Mouse (Mus musculus) liver, embryonic 13.5 days (tissue): ENCODE measurements around the gene Eif5a. TPM values are rescaled to one million over a fixed set of nuclear protein-coding genes. Genes with fewer than 3 reads are reported as not detected.

Experiments
- ATAC-seq: fragments of 200-750 bp; cut with Nextera tagmentation; 2 replicates; pipeline ENCODE4 v1.8.0; 2017; ENCODE audit warnings: low read depth, mild to moderate bottlenecking, moderate number of reproducible peaks, moderate library complexity
- DNase-seq: peaks from one replicate; pipeline ENCODE4 v3.0.0; 2022
- H3K27ac ChIP-seq: fragments of 300-500 bp; sonication (generic); 2 replicates; pipeline ENCODE4 v1.5.1; 2015; ENCODE audit warnings: moderate library complexity, mild to moderate bottlenecking, inconsistent platforms
- H3K27me3 ChIP-seq: fragments of 300-500 bp; sonication (generic); 2 replicates; pipeline ENCODE4 v1.6.1; 2015; ENCODE audit warnings: mild to moderate bottlenecking, inconsistent platforms
- H3K36me3 ChIP-seq: fragments of 300-500 bp; sonication (generic); 2 replicates; pipeline ENCODE4 v1.6.1; 2015; ENCODE audit warnings: mild to moderate bottlenecking, inconsistent platforms
- H3K4me1 ChIP-seq: fragments of 300-500 bp; sonication (generic); replicated peaks from 2 replicates; pipeline ENCODE4 v1.6.1; 2015; ENCODE audit warnings: inconsistent platforms
- H3K4me2 ChIP-seq: fragments of 300-500 bp; sonication (generic); 2 replicates; pipeline ENCODE4 v1.6.1; 2015; ENCODE audit warnings: inconsistent platforms, mild to moderate bottlenecking, moderate library complexity
- H3K4me3 ChIP-seq: fragments of 300-500 bp; sonication (generic); replicated peaks from 2 replicates; pipeline ENCODE4 v1.5.1; 2015; ENCODE audit warnings: mild to moderate bottlenecking, inconsistent platforms
- H3K9ac ChIP-seq: fragments of 300-500 bp; sonication (generic); 2 replicates; pipeline ENCODE4 v1.6.1; 2015; ENCODE audit warnings: mild to moderate bottlenecking, inconsistent platforms
- H3K9me3 ChIP-seq: fragments of 300-500 bp; sonication (generic); replicated peaks from 2 replicates; pipeline ENCODE4 v1.6.1; 2016; ENCODE audit warnings: inconsistent platforms
- WGBS: fragments of 180-500 bp; shearing (Covaris S2); methylation state at CpG from one replicate; pipeline ENCODE4 v1.1.7; 2015; ENCODE audit not compliant: insufficient replicate concordance; 5-methylcytosine and 5-hydroxymethylcytosine counted together
- polyA plus RNA-seq: library from polyadenylated mRNA; unstranded; fragments of >200 nt; fragmentation: Nextera tagmentation; extraction: Ambion mirVana; gene quantifications from 2 replicates; pipeline ENCODE4 v1.2.1, GENCODE M21; 2015

Gene Eif5a
- 1,847 and 1,941 TPM in 2 replicates for polyA plus RNA-seq

DNA sequence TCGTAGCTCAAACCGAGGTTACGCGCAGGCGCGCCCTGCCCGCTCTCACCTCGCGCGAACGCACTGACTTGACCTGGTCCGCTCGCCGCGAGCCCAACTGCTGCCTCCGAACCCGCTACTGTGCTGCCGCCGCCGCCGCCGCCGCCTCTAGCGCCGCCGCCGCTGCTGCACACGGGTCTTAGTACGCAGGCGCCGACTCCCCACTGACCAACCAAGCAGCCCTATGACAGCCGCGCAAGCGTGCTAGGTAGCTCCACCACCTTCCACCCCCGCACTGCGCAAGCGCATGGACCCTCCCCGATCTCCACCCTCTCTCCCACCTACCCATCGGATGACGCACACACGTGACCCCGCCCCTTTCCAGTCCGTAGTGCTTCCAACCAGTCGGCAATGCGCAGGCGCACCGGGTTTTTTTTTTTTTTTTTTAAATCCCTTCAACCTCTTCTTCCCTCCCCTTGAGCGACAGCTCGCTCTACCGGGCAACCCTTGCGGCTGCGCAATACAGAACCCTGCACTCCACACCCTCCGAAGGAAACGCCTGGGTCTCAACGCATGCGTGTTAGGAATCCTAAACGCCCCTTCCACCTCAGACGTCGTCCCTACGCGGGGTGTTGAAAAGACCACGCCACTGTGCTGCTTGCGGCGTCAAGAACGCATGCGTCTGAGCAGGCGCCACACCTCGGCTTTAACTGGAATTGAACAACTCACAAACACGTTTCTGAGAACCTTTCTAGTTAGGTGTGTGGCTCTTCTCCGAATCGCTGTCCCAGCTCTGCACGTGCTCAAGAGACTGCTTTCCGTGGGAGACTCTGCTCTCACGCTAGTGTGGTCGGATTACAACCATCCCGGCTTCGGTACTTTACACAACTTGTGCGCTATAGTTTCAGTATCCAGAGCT lies at the start of gene Eif5a:
Gene Eif5a, minus strand, starts transcription at position 845 of the 898 bp plus-strand sequence.
- H3K4me3 ChIP-seq = peak within 1 kb of the TSS; percentile 91
- ATAC-seq = peak; percentile 90
- DNase-seq = peak; percentile 100
- H3K27ac ChIP-seq = peak within 1 kb of the TSS; percentile 99
- H3K9me3 ChIP-seq = no peaks in the 10 kb centered on the region
- H3K27me3 ChIP-seq = no peaks in the 10 kb centered on the region
- under 1% methylated on average over 78 of the region's 78 CpGs for WGBS
- peaks cover 31% of the 10 kb centered on the region for H3K36me3 ChIP-seq
- peaks cover 56% of the 10 kb centered on the region for H3K4me1 ChIP-seq
- H3K4me2 ChIP-seq = peak within 1 kb of the TSS; percentile 98
- H3K9ac ChIP-seq = peak within 1 kb of the TSS; percentile 99

DNA sequence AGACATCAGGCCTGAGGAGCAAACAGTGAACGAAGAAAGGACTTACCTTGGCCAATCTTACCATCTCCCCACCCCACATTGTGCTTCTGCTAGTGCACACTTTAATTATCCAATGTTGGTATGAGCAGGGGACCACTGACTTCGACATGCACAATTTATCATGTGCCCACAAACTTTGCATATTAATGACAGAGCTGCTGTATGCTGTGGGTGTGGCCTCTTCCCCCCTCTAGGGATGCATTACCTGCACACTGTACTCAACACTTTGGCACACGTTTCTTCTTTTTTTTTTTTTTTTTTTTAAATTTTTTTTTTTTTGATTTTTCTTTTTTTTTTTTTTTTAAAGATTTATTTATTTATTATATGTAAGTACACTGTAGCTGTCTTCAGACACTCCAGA lies 49.0 kb upstream of the Eif5a start:
- Histone ChIP-seq H3K4me3 (no peak overlapping the region), H3K27me3 (peaks cover 29% of the 10 kb centered on the region), H3K9me3 (no peaks in the 10 kb centered on the region), H3K9ac (no peak overlapping the region), H3K36me3 (peaks cover 66% of the 10 kb centered on the region), H3K4me2 (no peak overlapping the region), H3K4me1 (peaks cover 21% of the 10 kb centered on the region), H3K27ac (no peak overlapping the region)
- 57% methylated on average over 3 of the region's 3 CpGs for WGBS
- DNase-seq (no peak), ATAC-seq (no peak)

DNA sequence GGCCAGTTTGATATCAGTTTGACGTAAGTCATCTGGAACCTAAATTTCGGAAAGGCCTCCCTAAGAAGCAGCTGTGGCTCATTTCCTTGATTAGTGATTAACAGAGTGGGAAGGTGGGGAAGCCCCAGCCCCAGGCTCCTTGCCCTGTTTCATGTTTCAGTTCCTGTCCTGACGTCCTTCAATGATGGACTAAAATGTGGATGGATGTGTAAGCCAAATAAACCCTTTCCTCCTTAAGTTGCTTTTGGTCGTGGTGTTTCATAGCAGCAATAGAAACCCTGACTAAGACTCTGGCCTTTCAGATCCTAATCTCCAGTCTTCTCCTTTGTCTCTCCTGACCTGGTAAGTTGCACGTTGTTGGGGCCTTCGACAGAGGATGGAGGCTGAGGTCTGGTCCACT lies 48.5 kb upstream of the Eif5a start:
- Histone ChIP-seq H3K9ac (no peak overlapping the region), H3K36me3 (peaks cover 64% of the 10 kb centered on the region), H3K27me3 (peaks cover 34% of the 10 kb centered on the region), H3K4me3 (no peak overlapping the region), H3K9me3 (no peaks in the 10 kb centered on the region), H3K4me1 (peaks cover 26% of the 10 kb centered on the region), H3K4me2 (no peak overlapping the region), H3K27ac (no peak overlapping the region)
- 74% methylated on average over 6 of the region's 6 CpGs for WGBS
- ATAC-seq (no peak), DNase-seq (no peak)

DNA sequence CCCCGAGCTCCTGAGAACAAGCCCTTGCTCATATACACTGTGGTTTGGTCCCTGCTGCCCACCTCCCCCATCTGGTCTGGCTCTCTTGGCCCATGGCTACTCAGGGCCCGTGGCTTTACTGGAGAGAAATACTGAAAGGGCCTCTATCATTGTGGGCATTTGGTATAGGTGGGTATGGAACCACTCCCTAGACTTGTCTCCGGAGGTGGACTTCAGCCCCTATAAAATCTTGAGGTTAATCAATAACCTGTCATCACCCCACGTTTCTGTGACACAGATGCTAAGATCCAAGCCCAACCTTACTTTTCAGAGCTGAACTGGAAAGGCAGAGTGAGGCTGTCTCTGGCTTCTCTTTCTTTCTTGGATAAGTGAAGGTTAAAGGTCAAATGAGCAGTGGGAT lies 47.0 kb upstream of the Eif5a start:
- no peak overlapping the region for H3K27ac ChIP-seq
- no peak overlapping the region for H3K9ac ChIP-seq
- H3K36me3 ChIP-seq = peaks cover 50% of the 10 kb centered on the region
- WGBS = 67% methylated on average over 4 of the region's 4 CpGs
- H3K4me1 ChIP-seq = peaks cover 29% of the 10 kb centered on the region
- no peak for ATAC-seq
- no peak overlapping the region for H3K4me2 ChIP-seq
- no peak for DNase-seq
- H3K9me3 ChIP-seq = no peaks in the 10 kb centered on the region
- no peak overlapping the region for H3K4me3 ChIP-seq
- H3K27me3 ChIP-seq = peaks cover 48% of the 10 kb centered on the region

DNA sequence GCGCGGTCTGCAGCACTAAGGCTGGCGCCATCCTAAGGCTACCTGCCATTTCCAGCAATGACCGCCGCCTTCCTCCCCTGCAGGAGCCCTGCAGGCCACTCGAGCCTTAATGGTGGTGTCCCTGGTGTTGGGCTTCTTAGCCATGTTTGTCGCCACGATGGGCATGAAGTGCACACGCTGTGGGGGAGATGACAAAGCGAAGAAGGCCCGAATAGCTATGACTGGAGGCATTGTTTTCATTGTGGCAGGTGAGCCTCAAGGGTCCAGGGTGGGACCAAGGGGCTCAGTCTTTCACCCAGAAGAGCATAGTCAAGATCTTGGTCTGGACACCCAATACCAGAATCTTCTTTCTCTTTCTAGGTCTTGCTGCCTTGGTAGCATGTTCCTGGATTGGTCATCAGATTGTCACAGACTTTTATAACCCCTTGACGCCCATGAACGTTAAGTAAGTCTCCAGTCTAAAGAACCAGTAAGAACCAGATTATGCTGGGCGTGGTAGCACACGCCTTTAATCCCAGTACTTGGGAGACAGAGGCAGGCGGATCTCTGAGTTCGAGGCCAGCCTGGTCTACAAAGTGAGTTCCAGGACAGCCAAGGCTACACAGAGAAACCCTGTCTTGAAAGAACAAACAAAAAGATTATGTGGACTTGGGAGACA lies 45.2 kb upstream of the Eif5a start:
- Histone ChIP-seq H3K9ac (0 out of 2 replicates have a peak overlapping the region, but pooled peaks have one; percentile 15), H3K27me3 (peaks cover 67% of the 10 kb centered on the region), H3K4me2 (peak overlapping the region; percentile 68), H3K9me3 (no peaks in the 10 kb centered on the region), H3K4me1 (peaks cover 29% of the 10 kb centered on the region), H3K36me3 (peaks cover 32% of the 10 kb centered on the region), H3K27ac (no peak overlapping the region), H3K4me3 (peak overlapping the region; percentile 47)
- ATAC-seq (0 out of 2 replicates have a peak, but pooled peaks have one; percentile 4), DNase-seq (no peak)
- WGBS = 28% methylated on average over 17 of the region's 17 CpGs

DNA sequence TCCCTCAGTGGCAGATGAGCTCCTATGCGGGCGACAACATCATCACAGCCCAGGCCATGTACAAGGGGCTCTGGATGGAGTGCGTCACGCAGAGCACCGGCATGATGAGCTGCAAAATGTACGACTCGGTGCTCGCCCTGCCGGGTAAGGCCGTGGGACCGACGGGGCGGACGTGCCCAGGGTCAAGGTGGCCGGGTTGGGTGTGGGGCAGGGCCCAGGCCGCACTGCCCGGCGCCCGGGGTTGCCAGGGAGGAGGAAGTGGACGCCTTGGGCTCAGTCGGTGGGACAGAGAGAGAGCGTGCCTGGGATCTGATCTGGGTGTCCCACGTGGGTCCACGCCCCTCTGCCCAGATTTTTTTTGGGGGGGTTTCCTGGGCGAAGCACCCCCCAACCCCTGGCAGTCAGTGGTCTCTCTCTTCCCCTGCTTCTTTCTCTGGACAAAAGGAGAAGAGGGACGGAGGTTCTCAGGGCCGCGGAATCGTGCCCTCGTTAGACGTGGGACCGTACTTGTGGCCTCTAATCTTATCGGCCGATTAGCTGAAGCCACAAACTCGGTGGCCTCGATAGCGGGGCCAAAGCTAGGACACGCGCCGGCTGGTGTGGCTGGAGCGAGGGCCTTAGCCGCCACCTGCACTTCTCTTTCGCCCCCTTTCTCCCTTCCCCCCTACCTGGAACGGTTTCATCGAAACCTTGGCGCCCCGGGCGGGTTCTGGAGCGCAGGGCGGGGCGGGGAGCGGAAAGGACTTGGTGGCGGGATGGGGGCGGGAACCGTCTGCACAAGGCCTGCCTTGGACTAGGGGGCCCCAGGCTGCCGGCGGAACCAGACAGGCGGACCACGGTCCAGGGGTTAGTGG lies 44.5 kb upstream of the Eif5a start:
- peaks cover 29% of the 10 kb centered on the region for H3K4me1 ChIP-seq
- H3K27ac ChIP-seq = no peak overlapping the region
- H3K36me3 ChIP-seq = peaks cover 27% of the 10 kb centered on the region
- no peaks in the 10 kb centered on the region for H3K9me3 ChIP-seq
- ATAC-seq (peak; percentile 63), DNase-seq (no peak)
- 2% methylated on average over 59 of the region's 59 CpGs for WGBS
- 0 out of 2 replicates have a peak overlapping the region, but pooled peaks have one; percentile 15 for H3K9ac ChIP-seq
- H3K27me3 ChIP-seq = peaks cover 74% of the 10 kb centered on the region
- peak overlapping the region; percentile 68 for H3K4me2 ChIP-seq
- H3K4me3 ChIP-seq = peak overlapping the region; percentile 47

DNA sequence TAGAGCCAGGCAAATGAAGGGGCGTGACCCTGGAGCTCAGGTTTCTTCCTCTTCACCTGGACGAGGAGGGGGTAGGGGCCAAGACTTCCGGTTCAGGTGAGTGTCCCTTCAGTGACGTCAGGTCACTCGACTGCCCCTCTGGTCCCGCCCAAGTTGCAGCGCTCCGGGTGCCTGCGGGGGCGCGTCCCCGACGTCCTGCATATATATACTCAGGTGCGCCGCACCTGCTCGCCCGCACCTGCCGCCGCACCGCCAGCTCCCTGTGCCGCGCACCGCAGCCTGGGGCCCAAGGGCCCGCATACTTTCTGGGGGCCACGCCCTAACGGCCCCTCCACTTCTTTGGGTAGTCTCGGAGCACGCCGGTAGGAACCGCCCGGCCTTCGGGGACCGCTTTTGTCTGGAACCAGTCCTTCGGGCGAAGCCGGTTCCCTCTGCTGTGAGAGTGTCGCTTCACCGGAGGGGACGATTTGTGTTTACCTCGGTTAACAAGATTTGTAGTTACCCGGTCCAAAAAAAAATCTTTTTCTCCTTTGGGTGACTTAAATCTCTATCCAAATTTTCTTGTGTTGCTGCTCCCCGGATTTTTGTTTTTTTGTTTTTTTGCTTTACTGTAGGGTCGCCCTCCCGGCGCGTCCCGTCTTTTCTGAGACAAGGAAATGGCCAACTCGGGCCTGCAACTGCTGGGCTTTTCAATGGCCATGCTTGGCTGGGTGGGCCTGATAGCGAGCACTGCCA lies 43.7 kb upstream of the Eif5a start:
- Histone ChIP-seq H3K27me3 (peaks cover 81% of the 10 kb centered on the region), H3K27ac (no peak overlapping the region), H3K36me3 (peaks cover 23% of the 10 kb centered on the region), H3K4me1 (peaks cover 29% of the 10 kb centered on the region), H3K9me3 (no peaks in the 10 kb centered on the region), H3K9ac (no peak overlapping the region), H3K4me2 (peak overlapping the region; percentile 68), H3K4me3 (peak overlapping the region; percentile 47)
- no peak for DNase-seq
- ATAC-seq = no peak
- WGBS = 3% methylated on average over 49 of the region's 49 CpGs

DNA sequence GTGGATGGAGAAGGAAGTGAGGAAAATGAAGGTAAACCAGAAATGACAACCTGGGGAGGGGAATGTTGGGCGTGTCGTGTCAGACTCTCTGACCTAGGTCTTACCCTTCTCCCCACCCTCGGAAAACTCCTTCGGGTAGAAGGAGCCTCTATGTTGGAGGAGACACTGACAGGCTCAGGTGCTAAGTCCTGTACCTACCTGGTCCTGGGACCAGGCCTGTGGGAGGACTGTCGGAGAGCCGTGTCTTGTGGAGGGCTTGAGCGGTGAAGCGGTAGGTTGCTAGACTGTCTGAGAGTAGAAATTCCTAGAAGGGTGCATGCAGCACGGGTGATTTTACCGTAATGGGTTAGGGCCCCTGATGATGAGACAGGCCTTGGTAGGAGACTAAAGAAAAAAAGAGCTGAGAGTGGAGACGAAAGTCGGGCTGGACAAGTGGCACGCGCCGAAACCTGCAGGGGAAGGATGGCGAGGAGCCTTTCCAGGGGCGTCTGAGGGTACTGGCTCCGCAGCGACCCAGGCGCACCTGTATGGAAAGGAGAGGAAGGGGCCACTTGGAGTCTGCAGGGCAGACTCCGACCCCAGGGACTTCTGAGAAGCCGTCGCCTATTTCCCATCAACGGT lies 43.0 kb upstream of the Eif5a start, which contains the start of gene Cldn7:
Gene Cldn7, plus strand, starts transcription at position 130 of the 621 bp plus-strand sequence.
- no peak within 1 kb of the TSS for H3K9ac ChIP-seq

DNA sequence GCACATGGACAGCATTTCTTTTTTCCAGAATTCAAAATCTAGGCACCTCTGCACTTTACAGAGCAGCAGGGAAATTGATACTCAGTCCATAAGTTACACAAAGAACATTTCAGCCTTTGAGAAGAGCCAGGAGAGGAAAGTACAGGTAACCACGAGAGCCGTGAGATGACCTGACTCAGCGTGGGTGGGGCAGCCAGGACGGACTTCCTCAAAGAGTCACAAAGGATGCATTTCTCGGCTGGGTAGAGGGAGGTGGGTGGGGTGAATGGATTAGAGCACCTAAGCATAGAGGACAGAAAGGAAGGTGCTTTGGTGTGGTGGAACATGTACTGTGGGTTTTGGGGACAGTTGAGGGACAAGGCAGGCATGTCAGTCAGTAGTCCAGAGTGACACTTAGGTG lies 40.1 kb upstream of the Eif5a start:
- peaks cover 92% of the 10 kb centered on the region for H3K27me3 ChIP-seq
- no peak overlapping the region for H3K4me2 ChIP-seq
- H3K9ac ChIP-seq = no peak overlapping the region
- no peak for DNase-seq
- ATAC-seq = no peak
- 15% methylated on average over 5 of the region's 5 CpGs for WGBS
- peaks cover 19% of the 10 kb centered on the region for H3K4me1 ChIP-seq
- H3K27ac ChIP-seq = no peak overlapping the region
- no peaks in the 10 kb centered on the region for H3K36me3 ChIP-seq
- H3K9me3 ChIP-seq = no peaks in the 10 kb centered on the region
- H3K4me3 ChIP-seq = no peak overlapping the region

More for the DNA sequence above, 43.0 kb upstream of the Eif5a start, which contains the start of gene Cldn7:
- Histone ChIP-seq H3K27ac (no peak within 1 kb of the TSS), H3K4me1 (peaks cover 29% of the 10 kb centered on the region), H3K4me3 (peak within 1 kb of the TSS; percentile 47), H3K36me3 (peaks cover 17% of the 10 kb centered on the region), H3K9me3 (no peaks in the 10 kb centered on the region), H3K27me3 (peaks cover 87% of the 10 kb centered on the region), H3K4me2 (peak within 1 kb of the TSS; percentile 42)
- ATAC-seq (no peak), DNase-seq (no peak)
- WGBS = 13% methylated on average over 24 of the region's 24 CpGs

DNA sequence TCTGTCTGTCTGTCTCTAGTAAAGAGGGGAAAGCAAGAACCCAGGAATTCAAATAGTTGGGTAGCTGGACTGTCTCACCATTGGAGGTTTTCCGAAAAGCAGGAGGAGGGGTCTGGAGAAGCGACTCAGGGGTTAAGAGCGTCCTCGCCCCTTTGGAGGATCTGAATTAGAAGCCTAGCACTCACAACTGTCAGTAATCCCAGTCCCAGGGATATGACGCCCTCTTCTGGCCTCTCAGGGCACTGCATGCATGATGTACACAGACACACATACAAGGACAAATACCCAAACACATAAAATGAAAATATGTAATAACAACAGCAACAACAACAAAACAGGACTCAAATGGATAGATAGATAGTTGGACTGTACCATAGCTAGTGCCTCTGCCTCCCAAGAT lies 38.9 kb upstream of the Eif5a start:
- DNase-seq = no peak
- Histone ChIP-seq H3K4me2 (no peak overlapping the region), H3K27ac (no peak overlapping the region), H3K27me3 (peaks cover 90% of the 10 kb centered on the region), H3K4me1 (peaks cover 7% of the 10 kb centered on the region), H3K36me3 (no peaks in the 10 kb centered on the region), H3K9ac (no peak overlapping the region), H3K4me3 (no peak overlapping the region), H3K9me3 (no peaks in the 10 kb centered on the region)
- ATAC-seq = no peak
- 24% methylated on average over 5 of the region's 5 CpGs for WGBS
